Mouse (Mus musculus): ENCODE data around the gene Gm28043.

DNA sequence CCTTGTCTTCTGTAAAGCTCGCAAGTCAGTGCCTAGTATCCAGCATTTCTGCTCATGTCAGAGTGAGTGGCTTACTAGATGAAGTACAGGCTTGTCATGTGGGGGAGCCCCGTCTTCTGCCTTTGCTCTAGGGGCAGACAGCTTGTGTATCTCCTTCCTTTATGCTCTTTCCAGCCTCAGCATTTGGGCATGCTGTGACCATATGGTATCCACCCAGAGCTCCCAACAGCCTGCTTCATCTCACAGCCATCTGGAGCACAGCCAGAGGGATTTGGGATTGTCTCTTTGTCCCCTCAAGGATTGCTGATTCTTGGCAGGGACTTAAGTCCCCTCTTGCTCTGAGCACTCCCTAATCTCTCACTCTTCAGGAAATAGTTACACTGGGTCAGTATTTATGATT is 65.5 kb downstream of the Gm28043 start:
- TF ChIP-seq POLR2A (IDR thresholded peaks at IDR 0.05; ENCODE audit: low read depth, low read length) (no peak), CTCF (IDR thresholded peaks at IDR 0.05; ENCODE audit: extremely low read depth, insufficient read length, insufficient replicate concordance, low read depth, low read length) (no peak)

Data from small intestine, adult 2 months (tissue).